Mouse (Mus musculus): ENCODE data around the gene Bmpr1b.

DNA sequence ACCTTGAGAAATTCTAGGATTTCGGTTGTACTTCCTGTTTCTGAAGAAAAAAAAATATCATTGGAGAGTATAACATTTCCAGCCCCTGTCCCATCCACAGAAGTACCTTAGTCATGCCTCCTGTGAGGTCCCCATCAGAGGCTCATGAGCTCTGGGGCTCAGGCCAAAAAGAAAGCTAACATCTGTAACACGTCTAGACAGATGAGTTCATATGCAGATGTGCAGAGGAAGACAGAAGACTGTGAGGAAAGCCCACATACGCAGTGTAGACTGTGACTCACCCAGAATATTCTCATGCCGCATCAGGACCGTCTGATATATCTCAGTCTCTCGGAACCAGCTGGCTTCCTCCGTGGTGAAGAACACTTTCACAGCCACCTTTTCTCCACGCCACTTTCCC, 312.1 kb downstream of the Bmpr1b start:
- TF ChIP-seq GATA1 (IDR thresholded peaks at IDR 0.05; ENCODE audit: borderline replicate concordance, low read length): no peak
- TF ChIP-seq FLI1 (IDR thresholded peaks at IDR 0.05; ENCODE audit: low read length): no peak
